Mouse (Mus musculus) C2C12 (cell line): ENCODE data around the gene Upf2. TPM values are rescaled to one million over a fixed set of nuclear protein-coding genes. Genes with fewer than 3 reads are reported as not detected.

Experiments
- H3K27me3 ChIP-seq: one replicate; pipeline ENCODE4 v1.6.1; 2011; ENCODE audit not compliant: control insufficient read depth, insufficient read depth, insufficient read length
- H3K36me3 ChIP-seq: one replicate; pipeline ENCODE4 v1.6.1; 2011; ENCODE audit not compliant: control insufficient read depth, insufficient read depth
- H3K4me3 ChIP-seq: one replicate; pipeline ENCODE4 v1.5.1; 2011; ENCODE audit warnings: mild to moderate bottlenecking, control low read depth; ENCODE audit not compliant: poor library complexity, insufficient read depth, severe bottlenecking
- H3K79me2 ChIP-seq: one replicate; pipeline ENCODE4 v1.6.1; 2011; ENCODE audit not compliant: control insufficient read depth, insufficient read depth
- H3K79me3 ChIP-seq: one replicate; pipeline ENCODE4 v1.6.1; 2011; ENCODE audit warnings: low read depth, control low read depth
- H3ac ChIP-seq: one replicate; pipeline ENCODE3; 2011; ENCODE audit warnings: low read depth; ENCODE audit not compliant: control insufficient read depth, insufficient read length
- CEBPB ChIP-seq: IDR thresholded peaks from one replicate; pipeline ENCODE4 v1.6.1; 2011; ENCODE audit warnings: low read depth, mild to moderate bottlenecking, control low read depth, moderate library complexity
- CTCF ChIP-seq: IDR thresholded peaks from one replicate; pipeline ENCODE4 v1.5.1; 2011; ENCODE audit not compliant: control insufficient read depth, insufficient read depth, insufficient read length
- FOSL1 ChIP-seq: IDR thresholded peaks from one replicate; pipeline ENCODE4 v1.8.0; 2011; ENCODE audit warnings: mild to moderate bottlenecking, low read length; ENCODE audit not compliant: poor library complexity, insufficient read depth, severe bottlenecking
- MAX ChIP-seq: IDR thresholded peaks from one replicate; pipeline ENCODE4 v1.6.1; 2011; ENCODE audit warnings: mild to moderate bottlenecking, control low read depth
- MYOD1 ChIP-seq: IDR thresholded peaks from one replicate; pipeline ENCODE4 v1.6.1; 2011; ENCODE audit warnings: low read depth; ENCODE audit not compliant: control insufficient read depth, insufficient read length
- MYOG ChIP-seq: IDR thresholded peaks from one replicate; pipeline ENCODE4 v1.6.1; 2011; ENCODE audit not compliant: control insufficient read depth, insufficient read length; ENCODE audit errors: extremely low read depth
- USF1 ChIP-seq: IDR thresholded peaks from one replicate; pipeline ENCODE4 v1.6.1; 2011; ENCODE audit warnings: low read depth, mild to moderate bottlenecking, control low read depth, moderate library complexity
- polyA plus RNA-seq: library from polyadenylated mRNA; unstranded; fragments of >200 nt; fragmentation: generic; extraction: Trizol; gene quantifications from one replicate; pipeline ENCODE4 v1.2.1, GENCODE M21; 2012; ENCODE audit warnings: missing spikeins

Upf2 gene
- polyA plus RNA-seq, 1 experiment, result 5.1 TPM

GRCm38 (mm10) chr2:5923786-5924185, 27.5 kb upstream of the Upf2 start:
- TF ChIP-seq MYOG, result no peak
- TF ChIP-seq FOSL1, result no peak
- no peak for TF ChIP-seq MYOD1
- TF ChIP-seq CTCF, result no peak
- TF ChIP-seq MAX, result no peak
- TF ChIP-seq CEBPB, result no peak
- TF ChIP-seq USF1, result no peak
- H3K4me3 ChIP-seq, result no peak overlapping the region
- no peaks in the 10 kb centered on the region for H3K79me3 ChIP-seq
- H3ac ChIP-seq, result no peak overlapping the region
- no peaks in the 10 kb centered on the region for H3K79me2 ChIP-seq
- no peaks in the 10 kb centered on the region for H3K36me3 ChIP-seq
- no peaks in the 10 kb centered on the region for H3K27me3 ChIP-seq

DNA sequence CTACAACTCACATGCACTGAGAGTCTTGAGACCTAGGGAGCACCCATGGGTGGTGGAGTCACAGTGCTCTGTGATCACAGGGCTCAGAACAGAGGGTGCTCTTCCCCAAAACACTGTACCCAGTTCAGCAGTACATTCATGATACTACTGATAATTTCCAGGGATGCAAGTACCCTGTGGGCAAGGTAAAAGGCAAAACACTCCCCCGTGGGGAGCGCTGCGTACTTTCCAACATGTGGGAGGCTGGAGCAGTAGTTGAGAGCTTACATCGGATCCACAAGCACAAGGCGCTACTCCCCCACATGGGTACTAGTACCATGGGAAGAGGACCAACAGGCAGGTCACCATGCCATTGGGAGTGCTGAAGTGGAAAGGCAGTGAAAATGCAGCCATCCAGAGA, 23.8 kb upstream of the Upf2 start:
- H3K79me2 ChIP-seq, result no peaks in the 10 kb centered on the region
- TF ChIP-seq MYOD1 (no peak), CEBPB (no peak), USF1 (no peak), MAX (no peak), MYOG (no peak), FOSL1 (no peak), CTCF (no peak)
- H3K27me3 ChIP-seq, result no peaks in the 10 kb centered on the region
- H3K79me3 ChIP-seq, result no peaks in the 10 kb centered on the region
- H3K4me3 ChIP-seq, result no peak overlapping the region
- no peaks in the 10 kb centered on the region for H3K36me3 ChIP-seq
- no peak overlapping the region for H3ac ChIP-seq

GRCm38 (mm10) chr2:5929793-5930192, 21.5 kb upstream of the Upf2 start:
- H3K36me3 ChIP-seq, result no peaks in the 10 kb centered on the region
- no peaks in the 10 kb centered on the region for H3K27me3 ChIP-seq
- H3K4me3 ChIP-seq, result no peak overlapping the region
- no peaks in the 10 kb centered on the region for H3K79me2 ChIP-seq
- H3K79me3 ChIP-seq, result no peaks in the 10 kb centered on the region
- H3ac ChIP-seq, result no peak overlapping the region
- TF ChIP-seq CTCF (no peak), MYOG (no peak), USF1 (no peak), FOSL1 (no peak), MYOD1 (no peak), MAX (no peak), CEBPB (no peak)

DNA sequence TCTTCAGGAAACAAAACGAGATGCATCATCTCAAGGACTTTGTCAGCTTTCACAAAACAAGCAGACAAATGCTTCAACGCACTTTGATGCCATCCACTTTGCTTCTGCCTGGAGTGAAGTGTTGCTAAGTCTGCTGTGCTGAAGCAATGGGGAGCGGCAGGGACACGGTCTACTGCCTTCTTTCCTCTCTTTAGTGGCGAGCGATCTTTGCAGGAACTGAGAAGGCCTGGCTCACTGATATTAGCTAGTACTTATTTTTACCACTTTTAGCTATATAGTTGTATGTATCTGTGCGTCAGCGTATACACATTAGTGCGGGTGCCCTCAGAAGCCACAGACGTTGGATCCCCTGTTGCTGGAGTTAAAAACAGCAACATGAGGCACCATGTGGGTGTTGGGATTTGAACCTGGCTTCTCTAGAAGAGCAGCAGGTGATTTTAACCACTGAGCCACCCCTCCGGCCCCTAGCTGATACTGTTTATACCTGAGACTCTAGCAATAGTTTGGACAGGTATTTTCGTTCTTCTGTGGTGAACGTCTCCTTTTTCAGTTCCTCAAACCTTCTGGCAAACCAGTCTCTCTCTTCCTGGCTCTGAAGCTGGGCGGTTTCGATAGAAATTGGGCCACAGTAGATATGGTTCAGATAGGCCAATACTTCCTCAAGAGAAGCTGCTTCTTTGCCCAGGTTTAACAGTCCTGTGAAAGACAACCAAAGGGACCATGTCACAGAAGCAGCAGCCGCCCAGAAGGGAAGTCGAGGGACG, 20.8 kb upstream of the Upf2 start:
- no peak overlapping the region for H3K4me3 ChIP-seq
- no peak for TF ChIP-seq FOSL1
- no peak for TF ChIP-seq CTCF
- TF ChIP-seq CEBPB, result no peak
- no peak for TF ChIP-seq MAX
- no peak for TF ChIP-seq MYOD1
- TF ChIP-seq USF1, result no peak
- no peak for TF ChIP-seq MYOG
- H3ac ChIP-seq, result no peak overlapping the region
- no peaks in the 10 kb centered on the region for H3K79me3 ChIP-seq
- no peaks in the 10 kb centered on the region for H3K36me3 ChIP-seq
- H3K79me2 ChIP-seq, result no peaks in the 10 kb centered on the region
- no peaks in the 10 kb centered on the region for H3K27me3 ChIP-seq

DNA sequence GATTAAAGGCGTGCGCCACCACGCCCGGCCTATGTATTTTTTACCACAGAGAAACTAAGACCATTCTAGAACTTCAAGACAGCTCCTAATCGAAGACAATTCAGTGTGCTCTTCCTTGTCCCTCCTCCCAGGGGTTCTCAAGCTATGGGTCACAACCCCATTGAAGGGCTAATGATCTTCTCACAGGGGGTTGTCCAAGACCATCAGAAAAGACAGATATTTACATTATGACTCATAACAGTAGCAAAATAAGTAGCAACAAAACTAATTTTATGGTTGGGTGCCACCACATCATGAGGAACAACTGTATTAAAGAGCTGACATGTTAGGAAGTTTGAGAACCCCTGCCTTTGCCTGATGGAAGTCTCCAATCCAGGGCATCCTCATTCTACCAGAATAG, 19.3 kb upstream of the Upf2 start:
- no peaks in the 10 kb centered on the region for H3K79me2 ChIP-seq
- no peak overlapping the region for H3ac ChIP-seq
- TF ChIP-seq MYOD1, result no peak
- H3K79me3 ChIP-seq, result no peaks in the 10 kb centered on the region
- H3K4me3 ChIP-seq, result no peak overlapping the region
- H3K36me3 ChIP-seq, result no peaks in the 10 kb centered on the region
- no peaks in the 10 kb centered on the region for H3K27me3 ChIP-seq

DNA sequence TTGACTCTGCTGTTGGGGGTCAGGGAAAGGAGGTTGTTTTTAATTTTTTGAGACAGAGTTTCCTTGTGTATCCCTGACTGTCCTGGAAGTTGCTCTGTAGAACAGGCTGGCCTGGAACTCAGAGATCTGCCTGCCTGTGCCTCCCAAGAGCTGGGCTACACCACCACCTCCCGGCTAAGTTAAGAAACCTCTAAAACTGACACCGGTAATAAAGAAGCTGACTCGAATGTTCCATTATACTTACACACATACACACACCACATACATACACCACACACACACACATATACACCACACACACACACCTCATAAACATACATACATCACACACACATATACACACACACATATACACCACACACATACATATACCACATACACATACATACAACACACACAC, 16.3 kb upstream of the Upf2 start:
- TF ChIP-seq USF1 (no peak), MAX (no peak), CTCF (no peak), MYOD1 (no peak), FOSL1 (no peak), MYOG (no peak), CEBPB (no peak)
- H3K36me3 ChIP-seq, result no peaks in the 10 kb centered on the region
- no peaks in the 10 kb centered on the region for H3K79me3 ChIP-seq
- H3ac ChIP-seq, result no peak overlapping the region
- no peak overlapping the region for H3K4me3 ChIP-seq
- H3K27me3 ChIP-seq, result no peaks in the 10 kb centered on the region
- no peaks in the 10 kb centered on the region for H3K79me2 ChIP-seq
